Mouse (Mus musculus): ENCODE measurements around the gene Rap1a.
"Not testable (repeated sequence)": the region's sequence is repeated elsewhere in the genome, so short reads cannot be mapped to it uniquely, and the experiment has no call there.

Rap1a gene

GRCm38 (mm10) chr3:105714820-105715167 is 86.3 kb downstream of the Rap1a start:
- no peak for DNase-seq (ENCODE audit: low read depth)

- no peak for DNase-seq (ENCODE audit: low read depth)
Measured at GRCm38 (mm10) chr3:105714091-105714819, 86.9 kb downstream of the Rap1a start.

GRCm38 (mm10) chr3:105712827-105713226 is 88.3 kb downstream of the Rap1a start:
- DNase-seq (ENCODE audit: low read depth), result no peak

- no peak for DNase-seq (ENCODE audit: low read depth)
Measured at GRCm38 (mm10) chr3:105711741-105712140, 89.4 kb downstream of the Rap1a start.

- no peak for DNase-seq (ENCODE audit: low read depth)
Measured at GRCm38 (mm10) chr3:105710246-105710645, 90.9 kb downstream of the Rap1a start.

- DNase-seq (ENCODE audit: low read depth), result no peak
Measured at GRCm38 (mm10) chr3:105707590-105707989, 93.5 kb downstream of the Rap1a start.

GRCm38 (mm10) chr3:105706366-105707020 is 94.6 kb downstream of the Rap1a start:
- no peak for DNase-seq (ENCODE audit: low read depth)

- DNase-seq (ENCODE audit: low read depth), result no peak
Measured at GRCm38 (mm10) chr3:105705561-105705960, 95.6 kb downstream of the Rap1a start.

- DNase-seq (ENCODE audit: low read depth), result no peak
Measured at GRCm38 (mm10) chr3:105705061-105705549, 96.0 kb downstream of the Rap1a start.

GRCm38 (mm10) chr3:105704031-105705008 is 96.8 kb downstream of the Rap1a start, which contains the start of gene Inka2:
Gene Inka2 (plus strand): TSS chr3:105704599.
- DNase-seq (ENCODE audit: low read depth), result peak; percentile 70

GRCm38 (mm10) chr3:105703571-105703970 is 97.6 kb downstream of the Rap1a start:
- no peak for DNase-seq (ENCODE audit: low read depth)

GRCm38 (mm10) chr3:105701399-105701798 is 99.7 kb downstream of the Rap1a start:
- no peak for DNase-seq (ENCODE audit: low read depth)

GRCm38 (mm10) chr3:105700786-105701185 is 100.3 kb downstream of the Rap1a start:
- not testable (repeated sequence) for DNase-seq (ENCODE audit: low read depth)

- no peak for DNase-seq (ENCODE audit: low read depth)
Measured at GRCm38 (mm10) chr3:105699241-105699933, 101.7 kb downstream of the Rap1a start.

- DNase-seq (ENCODE audit: low read depth), result no peak
Measured at GRCm38 (mm10) chr3:105698311-105698710, 102.8 kb downstream of the Rap1a start.

GRCm38 (mm10) chr3:105697148-105697441 is 104.0 kb downstream of the Rap1a start:
- DNase-seq (ENCODE audit: low read depth), result no peak

- no peak for DNase-seq (ENCODE audit: low read depth)
Measured at GRCm38 (mm10) chr3:105696387-105697147, 104.6 kb downstream of the Rap1a start.

- no peak for DNase-seq (ENCODE audit: low read depth)
Measured at GRCm38 (mm10) chr3:105695476-105696386, 105.4 kb downstream of the Rap1a start.

GRCm38 (mm10) chr3:105693327-105694080 is 107.6 kb downstream of the Rap1a start:
- no peak for DNase-seq (ENCODE audit: low read depth)

Data from c-Kit-positive CD71-negative TER-119-negative erythroid progenitor cells, embryonic 14.5 days (primary cell).